Mouse (Mus musculus) liver, embryonic 14.5 days (tissue): ENCODE results near the gene Il17rd.

Source experiments
- CTCF ChIP-seq: IDR thresholded peaks from 2 replicates; pipeline ENCODE4 v1.5.1; 2016; ENCODE audit warnings: antibody characterized with exemption, low read depth, control low read depth
- EP300 ChIP-seq: IDR thresholded peaks from 2 replicates; pipeline ENCODE4 v1.6.1; 2016; ENCODE audit warnings: antibody characterized with exemption, low read depth

- no peak for TF ChIP-seq CTCF
- no peak for TF ChIP-seq EP300
Observed at GRCm38 (mm10) chr14:27150011-27150640, 111.4 kb downstream of the Il17rd start.
